Mouse (Mus musculus) hindbrain, embryonic 15.5 days (tissue): ENCODE results near the gene Mpp5. TPM values are rescaled to one million over a fixed set of nuclear protein-coding genes. Genes with fewer than 3 reads are reported as not detected.

ENCODE experiments used
- ATAC-seq: fragments of 200-750 bp; cut with Nextera tagmentation; 2 replicates; pipeline ENCODE4 v1.8.0; 2017; ENCODE audit warnings: low read depth, moderate number of reproducible peaks, moderate TSS enrichment; ENCODE audit not compliant: low FRiP score
- H3K27ac ChIP-seq: fragments of 300-500 bp; sonication (generic); replicated peaks from 2 replicates; pipeline ENCODE4 v1.5.1; 2015; ENCODE audit warnings: mild to moderate bottlenecking, inconsistent platforms
- H3K27me3 ChIP-seq: fragments of 300-500 bp; sonication (generic); 2 replicates; pipeline ENCODE4 v1.6.1; 2015; ENCODE audit warnings: control low read depth, inconsistent platforms
- H3K36me3 ChIP-seq: fragments of 300-500 bp; sonication (generic); 2 replicates; pipeline ENCODE4 v1.6.1; 2015; ENCODE audit warnings: control low read depth, inconsistent platforms
- H3K4me1 ChIP-seq: fragments of 300-500 bp; sonication (generic); replicated peaks from 2 replicates; pipeline ENCODE4 v1.6.1; 2015; ENCODE audit warnings: control low read depth, inconsistent platforms
- H3K4me2 ChIP-seq: fragments of 300-500 bp; sonication (generic); 2 replicates; pipeline ENCODE4 v1.6.1; 2015; ENCODE audit warnings: moderate library complexity, mild to moderate bottlenecking, inconsistent platforms
- H3K4me3 ChIP-seq: fragments of 300-500 bp; sonication (generic); 2 replicates; pipeline ENCODE4 v1.5.1; 2015; ENCODE audit warnings: mild to moderate bottlenecking, inconsistent platforms
- H3K9ac ChIP-seq: fragments of 300-500 bp; sonication (generic); 2 replicates; pipeline ENCODE4 v1.6.1; 2015; ENCODE audit warnings: inconsistent platforms
- H3K9me3 ChIP-seq: fragments of 300-500 bp; sonication (generic); 2 replicates; pipeline ENCODE4 v1.6.1; 2016; ENCODE audit warnings: control low read depth, inconsistent platforms
- WGBS: fragments of 180-500 bp; shearing (Covaris S2); methylation state at CpG from one replicate; pipeline ENCODE4 v1.1.7; 2015; 5-methylcytosine and 5-hydroxymethylcytosine counted together
- polyA plus RNA-seq: library from polyadenylated mRNA; unstranded; fragments of >200 nt; fragmentation: Nextera tagmentation; extraction: Ambion mirVana; gene quantifications from 2 replicates; pipeline ENCODE4 v1.2.1, GENCODE M21; 2015

Mpp5 gene
- polyA plus RNA-seq, 1 experiment from 2014 or later = 15.1 TPM

GRCm38 (mm10) chr12:78860921-78861495, 112.3 kb downstream of the Mpp5 start:
- H3K36me3 ChIP-seq = peaks cover 6% of the 10 kb centered on the region
- H3K4me1 ChIP-seq = peaks cover 37% of the 10 kb centered on the region
- peak; percentile 59; the same call in 1 of the 2 replicates for ATAC-seq
- peak overlapping the region; percentile 78 for H3K27ac ChIP-seq
- no peaks in the 10 kb centered on the region for H3K9me3 ChIP-seq
- peak overlapping the region; percentile 98 for H3K4me3 ChIP-seq
- H3K9ac ChIP-seq = peak overlapping the region; percentile 69
- peak overlapping the region; percentile 92 for H3K4me2 ChIP-seq
- no peaks in the 10 kb centered on the region for H3K27me3 ChIP-seq
- WGBS = under 1% methylated on average over 30 of the region's 30 CpGs

- Histone ChIP-seq H3K27ac (peak within 1 kb of the TSS; percentile 92), H3K36me3 (no peaks in the 10 kb centered on the region), H3K4me2 (peak within 1 kb of the TSS; percentile 92), H3K4me1 (peaks cover 37% of the 10 kb centered on the region), H3K4me3 (peak within 1 kb of the TSS; percentile 98), H3K27me3 (no peaks in the 10 kb centered on the region), H3K9me3 (no peaks in the 10 kb centered on the region), H3K9ac (peak within 1 kb of the TSS; percentile 91)
- under 1% methylated on average over 53 of the region's 55 CpGs for WGBS
- ATAC-seq = peak; percentile 100
Measured at GRCm38 (mm10) chr12:78861496-78862253, 113.0 kb downstream of the Mpp5 start, which contains the start of the genes Atp6v1d and Eif2s1. Atp6v1d (minus strand) TSS chr12:78861638. Eif2s1 (plus strand) TSS chr12:78861819.

- H3K9me3 ChIP-seq = no peaks in the 10 kb centered on the region
- H3K27me3 ChIP-seq = no peaks in the 10 kb centered on the region
- H3K4me2 ChIP-seq = peak overlapping the region; percentile 72
- peak overlapping the region; percentile 91 for H3K9ac ChIP-seq
- no peak; the same call in 1 of the 2 replicates for ATAC-seq
- peak overlapping the region; percentile 92 for H3K27ac ChIP-seq
- peaks cover 1% of the 10 kb centered on the region; the same call in 1 of the 2 replicates for H3K36me3 ChIP-seq
- peak overlapping the region; percentile 98 for H3K4me3 ChIP-seq
- peaks cover 37% of the 10 kb centered on the region for H3K4me1 ChIP-seq
- under 1% methylated on average over 22 of the region's 22 CpGs for WGBS
Measured at GRCm38 (mm10) chr12:78862254-78862730, 113.6 kb downstream of the Mpp5 start.

- Histone ChIP-seq H3K4me3 (no peak overlapping the region), H3K9me3 (no peaks in the 10 kb centered on the region), H3K4me1 (peaks cover 15% of the 10 kb centered on the region), H3K27me3 (no peaks in the 10 kb centered on the region), H3K27ac (no peak overlapping the region), H3K9ac (no peak overlapping the region), H3K36me3 (peaks cover 22% of the 10 kb centered on the region), H3K4me2 (no peak overlapping the region)
- no peak for ATAC-seq
- WGBS = 100% methylated on average over 1 of the region's 1 CpGs
Measured at GRCm38 (mm10) chr12:78865434-78865833, 116.7 kb downstream of the Mpp5 start.

GRCm38 (mm10) chr12:78868115-78868514, 119.4 kb downstream of the Mpp5 start:
- Histone ChIP-seq H3K27ac (no peak overlapping the region), H3K9me3 (no peaks in the 10 kb centered on the region), H3K9ac (no peak overlapping the region), H3K4me3 (no peak overlapping the region), H3K4me2 (no peak overlapping the region), H3K27me3 (no peaks in the 10 kb centered on the region), H3K4me1 (peaks cover 3% of the 10 kb centered on the region), H3K36me3 (peaks cover 30% of the 10 kb centered on the region)
- 90% methylated on average over 1 of the region's 1 CpGs for WGBS
- ATAC-seq = no peak

GRCm38 (mm10) chr12:78874581-78874980, 125.9 kb downstream of the Mpp5 start:
- ATAC-seq = no peak
- Histone ChIP-seq H3K4me3 (no peak overlapping the region), H3K4me1 (no peaks in the 10 kb centered on the region), H3K27me3 (no peaks in the 10 kb centered on the region), H3K27ac (no peak overlapping the region), H3K36me3 (peaks cover 40% of the 10 kb centered on the region), H3K9me3 (no peaks in the 10 kb centered on the region), H3K4me2 (no peak overlapping the region), H3K9ac (no peak overlapping the region)
- 96% methylated on average over 3 of the region's 3 CpGs for WGBS

- Histone ChIP-seq H3K4me1 (no peaks in the 10 kb centered on the region), H3K27ac (no peak overlapping the region), H3K27me3 (no peaks in the 10 kb centered on the region), H3K9ac (no peak overlapping the region), H3K4me3 (no peak overlapping the region), H3K9me3 (no peaks in the 10 kb centered on the region), H3K36me3 (peaks cover 19% of the 10 kb centered on the region), H3K4me2 (no peak overlapping the region)
- 70% methylated on average over 1 of the region's 1 CpGs for WGBS
- ATAC-seq = no peak
Measured at GRCm38 (mm10) chr12:78890062-78890461, 141.4 kb downstream of the Mpp5 start.

Other genes with a start within 250 kb of the Mpp5 start
- 0.18 and 0.26 TPM in 2 replicates for gene Fam71d, start 57.4 kb upstream of the Mpp5 start, polyA plus RNA-seq
- 118 and 119 TPM in 2 replicates for gene Atp6v1d, start 112.7 kb downstream of the Mpp5 start, polyA plus RNA-seq
- 143 and 146 TPM in 2 replicates for gene Eif2s1, start 112.9 kb downstream of the Mpp5 start, polyA plus RNA-seq
- gene Plek2, start 158.1 kb downstream of the Mpp5 start, polyA plus RNA-seq = 1.7 and 1.8 TPM in 2 replicates